Mouse (Mus musculus): ENCODE results near the gene Efna4. TPM values are rescaled to one million over a fixed set of nuclear protein-coding genes. Genes with fewer than 3 reads are reported as not detected.

Efna4 gene
- total RNA-seq, 1 experiment from 2014 or later, result 1.7 TPM

DNA sequence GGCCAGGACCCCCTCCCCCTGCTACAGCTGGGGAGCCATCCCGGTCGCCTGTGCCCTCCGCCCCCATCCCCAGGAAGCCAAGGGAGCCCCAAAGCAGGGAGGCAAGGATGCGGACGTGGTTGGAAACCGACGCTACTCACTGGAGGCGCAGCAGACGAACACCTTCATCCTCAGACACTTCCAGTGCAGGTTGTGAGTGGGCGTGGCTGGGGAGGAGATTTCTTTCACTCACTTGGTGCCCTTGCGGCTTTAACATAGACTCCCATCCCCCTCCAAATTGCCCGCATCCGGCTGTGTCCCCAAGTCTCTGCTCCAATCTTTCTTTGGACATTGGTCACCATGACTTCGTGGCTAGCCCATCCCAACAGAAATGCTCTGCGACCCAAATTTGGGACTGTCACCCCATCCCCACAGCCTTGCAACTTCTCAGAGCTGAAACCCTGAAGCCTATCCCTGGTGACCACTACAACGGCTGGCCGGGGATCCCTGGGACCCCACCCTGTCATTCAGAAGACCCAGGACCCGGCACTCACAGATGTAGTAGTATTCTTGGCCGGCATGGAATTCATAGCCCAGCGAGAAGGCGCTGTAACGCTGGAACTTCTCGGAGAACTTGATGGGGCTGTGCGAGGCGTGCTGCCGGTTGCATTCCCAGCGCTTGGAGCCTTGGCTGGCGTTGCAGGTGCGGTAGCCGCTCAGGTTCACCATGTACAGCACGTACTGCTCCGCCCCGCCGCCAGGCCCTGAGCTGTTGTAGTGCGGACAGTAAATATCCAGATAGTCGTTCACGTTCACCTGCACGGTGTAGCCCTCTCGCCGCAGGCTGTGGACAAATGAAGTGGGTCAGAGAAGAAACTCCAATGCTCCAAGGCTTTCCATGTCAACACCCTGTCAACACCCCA is 21.6 kb downstream of the Efna4 start:
- ATAC-seq (replicated peaks; ENCODE audit: low read depth, poor library complexity, severe bottlenecking), result 0 out of 2 replicates have a peak, but pooled peaks have one; percentile 1

DNA sequence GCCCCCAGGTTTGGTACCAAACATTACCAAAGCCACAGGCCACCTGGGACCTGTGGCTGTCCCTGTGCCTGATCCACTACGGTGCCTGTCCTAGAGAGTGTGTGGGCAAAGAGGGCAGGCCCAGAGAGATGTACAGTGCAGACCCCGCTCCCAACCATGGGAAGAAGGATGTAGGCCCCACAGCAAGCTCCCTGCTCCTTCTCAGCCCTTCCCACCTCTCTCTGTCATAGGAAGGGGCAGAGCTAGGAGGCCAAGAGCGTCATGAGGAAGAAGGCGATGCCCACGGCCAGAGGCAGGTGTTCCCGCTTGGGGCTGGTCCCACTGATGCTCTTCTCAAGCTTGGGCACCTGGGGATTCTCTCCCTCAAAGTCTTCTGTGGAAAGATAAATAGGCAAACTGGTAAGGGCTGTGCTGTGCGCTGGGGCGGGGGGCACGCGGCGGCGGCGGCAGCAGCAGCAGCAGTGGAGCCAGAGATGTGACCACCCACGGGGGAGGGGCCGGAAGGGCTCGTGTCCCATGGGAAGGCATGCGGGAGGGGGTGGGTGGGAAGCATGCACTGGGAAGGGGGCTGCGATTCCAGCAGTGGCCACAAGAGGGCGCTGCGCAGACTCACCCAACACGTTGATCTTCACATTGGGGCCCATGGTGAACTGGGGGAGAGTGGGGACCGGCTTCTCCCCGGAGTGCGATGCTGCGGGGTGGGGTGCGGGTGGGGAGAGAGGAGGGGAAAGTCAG is 22.5 kb downstream of the Efna4 start:
- ATAC-seq (replicated peaks; ENCODE audit: low read depth, poor library complexity, severe bottlenecking), result peak; percentile 33; the same call in 1 of the 2 replicates

DNA sequence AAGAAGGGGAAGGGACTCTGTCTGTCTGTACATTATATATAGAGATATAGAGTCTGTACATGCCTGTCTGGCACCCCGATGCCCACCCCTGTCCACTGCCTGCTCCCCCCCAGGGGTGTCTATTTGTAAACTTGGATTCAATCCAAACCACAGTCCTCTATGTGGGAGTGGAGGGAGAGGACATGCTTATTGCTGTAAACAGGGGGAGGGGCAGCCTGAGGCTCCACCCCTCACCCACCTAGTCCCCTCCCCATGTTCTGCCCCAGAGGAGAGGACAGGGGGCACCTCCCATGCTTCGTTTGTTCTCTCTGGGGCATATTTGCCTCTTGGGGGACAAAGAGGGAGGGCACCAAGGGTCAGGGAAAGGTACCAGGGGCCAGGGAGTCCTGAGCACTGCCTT is 23.0 kb downstream of the Efna4 start:
- ATAC-seq (replicated peaks; ENCODE audit: low read depth, poor library complexity, severe bottlenecking), result no peak

GRCm38 (mm10) chr3:89314340-89314739 is 23.5 kb downstream of the Efna4 start:
- no peak for ATAC-seq (replicated peaks; ENCODE audit: low read depth, poor library complexity, severe bottlenecking)

- ATAC-seq (replicated peaks; ENCODE audit: low read depth, poor library complexity, severe bottlenecking), result peak; percentile 98
Observed at GRCm38 (mm10) chr3:89308089-89308488, 29.7 kb downstream of the Efna4 start.

- ATAC-seq (replicated peaks; ENCODE audit: low read depth, poor library complexity, severe bottlenecking), result no peak
Observed at GRCm38 (mm10) chr3:89305551-89306325, 32.1 kb downstream of the Efna4 start.

DNA sequence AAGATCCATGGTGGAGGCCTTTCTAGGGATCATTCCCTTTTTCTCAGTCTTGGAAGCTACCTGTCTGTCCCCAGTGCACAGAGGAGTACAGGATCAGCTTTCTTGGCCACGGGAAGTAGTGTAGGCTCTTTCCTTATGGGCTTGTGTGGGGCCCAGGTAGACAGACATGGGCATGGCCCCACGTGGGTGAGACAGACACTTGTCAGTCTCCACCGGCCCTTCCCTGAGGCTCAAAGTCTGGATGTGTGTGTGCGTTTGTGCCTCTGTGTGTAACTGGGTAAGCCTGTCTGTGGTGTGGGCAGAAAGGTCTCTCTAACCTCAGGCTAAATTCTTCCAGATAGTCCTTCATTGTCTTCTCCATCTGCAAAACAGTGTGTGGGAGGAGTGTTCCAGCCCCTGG is 32.7 kb downstream of the Efna4 start:
- no peak for ATAC-seq (replicated peaks; ENCODE audit: low read depth, poor library complexity, severe bottlenecking)

GRCm38 (mm10) chr3:89304440-89304839 is 33.4 kb downstream of the Efna4 start:
- ATAC-seq (replicated peaks; ENCODE audit: low read depth, poor library complexity, severe bottlenecking), result no peak

GRCm38 (mm10) chr3:89300514-89300913 is 37.3 kb downstream of the Efna4 start:
- ATAC-seq (replicated peaks; ENCODE audit: low read depth, poor library complexity, severe bottlenecking), result 0 out of 2 replicates have a peak, but pooled peaks have one; percentile 36

- no peak for ATAC-seq (replicated peaks; ENCODE audit: low read depth, poor library complexity, severe bottlenecking)
Observed at GRCm38 (mm10) chr3:89300071-89300470, 37.8 kb downstream of the Efna4 start.

DNA sequence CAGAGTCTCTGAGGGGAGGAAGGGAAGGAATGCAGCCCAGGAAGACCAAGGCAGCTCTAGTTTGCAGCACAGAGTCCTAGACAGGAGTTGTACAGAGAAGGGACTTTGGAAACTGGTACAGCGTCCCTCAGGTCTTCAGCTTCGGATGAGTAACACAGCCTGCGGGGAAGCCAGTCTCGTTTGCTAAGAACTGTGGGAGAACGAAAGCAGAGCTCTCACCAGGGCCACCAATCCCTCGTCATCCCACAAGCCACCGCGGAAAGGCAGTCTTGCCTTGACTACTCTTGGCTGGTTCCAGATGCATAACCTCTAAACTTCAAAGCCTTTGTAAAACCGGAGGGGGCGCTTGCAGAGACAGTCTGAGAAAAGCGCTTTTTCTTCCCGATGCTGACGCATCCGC is 38.3 kb downstream of the Efna4 start:
- ATAC-seq (replicated peaks; ENCODE audit: low read depth, poor library complexity, severe bottlenecking), result peak; percentile 68

DNA sequence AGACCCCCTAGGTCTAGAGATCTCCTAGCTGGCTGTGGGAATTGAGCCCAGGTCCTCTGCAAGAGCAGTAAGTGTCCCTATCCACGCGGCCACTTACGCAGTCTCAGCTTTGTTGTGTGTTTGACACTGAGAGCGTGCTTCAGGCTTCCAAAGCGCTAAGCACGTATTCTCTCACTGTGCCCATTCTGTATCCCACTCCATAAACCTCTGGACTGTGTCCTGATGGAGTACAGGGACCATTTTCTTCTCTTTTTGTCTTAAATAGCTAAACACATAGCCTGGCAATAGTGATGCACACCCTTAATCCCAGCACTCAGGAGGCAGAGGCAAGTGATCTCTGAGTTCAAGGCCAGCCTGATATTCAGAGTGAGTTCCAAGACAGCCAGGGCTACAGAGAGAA is 38.9 kb downstream of the Efna4 start:
- ATAC-seq (replicated peaks; ENCODE audit: low read depth, poor library complexity, severe bottlenecking), result no peak

GRCm38 (mm10) chr3:89296761-89297396 is 40.9 kb downstream of the Efna4 start:
- no peak for ATAC-seq (replicated peaks; ENCODE audit: low read depth, poor library complexity, severe bottlenecking)

GRCm38 (mm10) chr3:89295685-89296230 is 42.1 kb downstream of the Efna4 start:
- ATAC-seq (replicated peaks; ENCODE audit: low read depth, poor library complexity, severe bottlenecking), result no peak

DNA sequence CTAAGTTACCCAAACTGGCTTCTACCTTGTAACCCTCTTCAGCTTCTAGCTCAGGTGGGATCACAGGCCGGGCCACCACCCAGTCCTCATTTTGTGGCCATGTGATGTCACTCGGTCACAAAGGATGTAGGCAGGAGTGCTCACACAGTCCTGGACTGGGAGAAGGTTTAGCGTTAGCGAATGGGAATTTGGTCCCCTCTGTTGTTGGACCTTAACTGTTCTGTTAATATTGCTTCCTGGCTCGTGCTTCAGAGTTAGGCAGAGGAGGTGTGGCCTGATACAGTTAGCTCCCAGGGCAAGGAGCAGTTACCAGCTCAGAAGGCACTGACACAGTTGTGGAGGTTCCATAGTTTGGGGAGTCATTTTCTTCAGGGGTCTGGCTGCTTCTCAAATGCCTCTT is 43.6 kb downstream of the Efna4 start:
- no peak for ATAC-seq (replicated peaks; ENCODE audit: low read depth, poor library complexity, severe bottlenecking)

- ATAC-seq (replicated peaks; ENCODE audit: low read depth, poor library complexity, severe bottlenecking), result no peak
Observed at GRCm38 (mm10) chr3:89293247-89293918, 44.4 kb downstream of the Efna4 start.

- ATAC-seq (replicated peaks; ENCODE audit: low read depth, poor library complexity, severe bottlenecking), result no peak
Observed at GRCm38 (mm10) chr3:89292303-89292702, 45.5 kb downstream of the Efna4 start.

DNA sequence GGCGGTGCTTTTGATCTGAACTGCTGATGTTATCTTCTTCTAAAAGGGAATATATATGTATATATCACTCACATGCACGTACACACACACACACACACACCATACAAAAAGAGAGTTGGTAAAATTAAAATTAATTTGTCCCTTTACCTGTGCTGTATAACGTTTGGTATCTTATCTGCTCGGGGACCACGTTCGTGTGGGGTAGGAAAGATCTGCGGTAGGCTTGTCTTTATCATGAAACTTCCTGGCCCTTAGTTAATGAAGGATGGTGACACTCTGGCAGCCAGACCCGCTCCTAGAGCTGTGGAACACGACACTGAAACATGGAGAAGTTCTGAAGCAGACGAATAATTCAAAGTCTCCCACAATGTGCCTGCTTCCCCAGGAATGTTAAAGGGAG is 46.0 kb downstream of the Efna4 start:
- no peak for ATAC-seq (replicated peaks; ENCODE audit: low read depth, poor library complexity, severe bottlenecking)

DNA sequence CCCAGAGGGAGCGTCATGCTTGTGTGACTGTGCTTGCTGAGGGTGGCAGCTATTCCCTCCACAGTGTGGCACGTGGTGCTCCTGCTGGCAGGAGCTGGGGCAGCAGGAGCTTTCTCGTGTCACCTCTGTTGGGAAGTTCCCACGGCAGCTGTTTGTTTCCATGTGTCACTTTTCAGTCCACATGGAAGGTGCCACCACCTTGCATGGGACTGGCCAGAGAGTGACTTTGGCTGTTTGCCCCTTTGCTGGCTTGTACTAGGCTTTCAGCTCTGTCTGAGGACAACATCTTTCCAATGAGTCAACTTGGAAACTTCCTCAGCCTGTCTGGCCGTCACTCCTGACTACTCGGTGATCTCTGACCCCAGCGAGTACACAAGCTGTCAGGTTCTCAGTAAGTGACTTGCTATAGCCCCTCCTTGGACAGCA is 49.3 kb downstream of the Efna4 start:
- no peak for ATAC-seq (replicated peaks; ENCODE audit: low read depth, poor library complexity, severe bottlenecking)
